Mouse (Mus musculus): Measurements from ENCODE around the gene Amy2a3.
"Not testable (repeated sequence)": the region's sequence is repeated elsewhere in the genome, so short reads cannot be mapped to it uniquely, and the experiment has no call there.

Gene Amy2a3

DNA sequence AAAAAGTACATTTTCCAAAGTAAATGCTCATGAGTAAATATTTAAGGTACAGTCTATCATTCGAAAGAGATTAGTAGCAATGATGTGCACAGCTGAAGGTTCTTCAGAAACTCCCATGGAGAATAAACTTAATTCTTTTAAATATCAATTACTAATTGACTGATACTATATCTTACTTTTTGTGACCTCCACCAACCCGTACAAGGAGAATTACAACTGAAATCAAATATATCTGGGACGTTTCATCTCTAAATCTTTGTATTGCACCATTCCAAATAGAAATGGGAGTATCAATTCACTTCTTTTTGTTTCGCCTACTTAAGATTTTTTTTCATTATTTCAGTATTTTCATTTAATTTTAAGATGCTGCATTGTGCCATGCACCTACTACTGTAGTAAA lies at the start of gene Amy2a3:
TSS of gene Amy2a3 (minus strand) at position 101 of the 400 bp plus-strand sequence.
- not testable (repeated sequence) for DNase-seq

DNA sequence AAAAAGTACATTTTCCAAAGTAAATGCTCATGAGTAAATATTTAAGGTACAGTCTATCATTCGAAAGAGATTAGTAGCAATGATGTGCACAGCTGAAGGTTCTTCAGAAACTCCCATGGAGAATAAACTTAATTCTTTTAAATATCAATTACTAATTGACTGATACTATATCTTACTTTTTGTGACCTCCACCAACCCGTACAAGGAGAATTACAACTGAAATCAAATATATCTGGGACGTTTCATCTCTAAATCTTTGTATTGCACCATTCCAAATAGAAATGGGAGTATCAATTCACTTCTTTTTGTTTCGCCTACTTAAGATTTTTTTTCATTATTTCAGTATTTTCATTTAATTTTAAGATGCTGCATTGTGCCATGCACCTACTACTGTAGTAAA lies 32.7 kb upstream of the Amy2a3 start, which contains the start of gene Amy2a2:
TSS of gene Amy2a2 (minus strand) at position 101 of the 400 bp plus-strand sequence.
- DNase-seq, result not testable (repeated sequence)

DNA sequence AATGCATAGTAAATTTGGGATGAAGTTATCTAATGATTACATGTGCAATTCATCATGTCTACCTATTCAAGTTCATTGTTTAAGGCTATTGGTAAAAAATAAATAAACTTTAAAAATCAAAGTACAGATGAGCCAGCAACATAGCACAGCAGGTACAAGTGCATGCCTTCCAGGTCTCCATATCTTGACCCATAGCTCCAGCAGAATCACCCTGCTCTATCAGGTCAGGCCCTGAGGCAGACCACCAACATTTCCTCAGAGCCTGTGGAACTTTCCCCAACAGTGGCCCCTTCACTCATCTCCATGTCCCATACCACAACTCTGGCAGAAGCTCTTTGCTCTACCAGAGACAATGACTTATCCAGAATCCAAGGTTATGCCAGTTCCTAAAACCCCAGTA lies 21.6 kb upstream of the Amy2a3 start:
- not testable (repeated sequence) for DNase-seq

GRCm38 (mm10) chr3:113312937-113313336 lies 10.9 kb downstream of the Amy2a3 start:
- DNase-seq, result not testable (repeated sequence)

DNA sequence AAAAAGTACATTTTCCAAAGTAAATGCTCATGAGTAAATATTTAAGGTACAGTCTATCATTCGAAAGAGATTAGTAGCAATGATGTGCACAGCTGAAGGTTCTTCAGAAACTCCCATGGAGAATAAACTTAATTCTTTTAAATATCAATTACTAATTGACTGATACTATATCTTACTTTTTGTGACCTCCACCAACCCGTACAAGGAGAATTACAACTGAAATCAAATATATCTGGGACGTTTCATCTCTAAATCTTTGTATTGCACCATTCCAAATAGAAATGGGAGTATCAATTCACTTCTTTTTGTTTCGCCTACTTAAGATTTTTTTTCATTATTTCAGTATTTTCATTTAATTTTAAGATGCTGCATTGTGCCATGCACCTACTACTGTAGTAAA lies 32.5 kb downstream of the Amy2a3 start, which contains the start of gene Amy2a4:
TSS of gene Amy2a4 (minus strand) at position 101 of the 400 bp plus-strand sequence.
- DNase-seq, result not testable (repeated sequence)

DNA sequence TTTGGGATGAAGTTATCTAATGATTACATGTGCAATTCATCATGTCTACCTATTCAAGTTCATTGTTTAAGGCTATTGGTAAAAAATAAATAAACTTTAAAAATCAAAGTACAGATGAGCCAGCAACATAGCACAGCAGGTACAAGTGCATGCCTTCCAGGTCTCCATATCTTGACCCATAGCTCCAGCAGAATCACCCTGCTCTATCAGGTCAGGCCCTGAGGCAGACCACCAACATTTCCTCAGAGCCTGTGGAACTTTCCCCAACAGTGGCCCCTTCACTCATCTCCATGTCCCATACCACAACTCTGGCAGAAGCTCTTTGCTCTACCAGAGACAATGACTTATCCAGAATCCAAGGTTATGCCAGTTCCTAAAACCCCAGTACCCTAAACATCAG lies 43.6 kb downstream of the Amy2a3 start:
- not testable (repeated sequence) for DNase-seq

DNA sequence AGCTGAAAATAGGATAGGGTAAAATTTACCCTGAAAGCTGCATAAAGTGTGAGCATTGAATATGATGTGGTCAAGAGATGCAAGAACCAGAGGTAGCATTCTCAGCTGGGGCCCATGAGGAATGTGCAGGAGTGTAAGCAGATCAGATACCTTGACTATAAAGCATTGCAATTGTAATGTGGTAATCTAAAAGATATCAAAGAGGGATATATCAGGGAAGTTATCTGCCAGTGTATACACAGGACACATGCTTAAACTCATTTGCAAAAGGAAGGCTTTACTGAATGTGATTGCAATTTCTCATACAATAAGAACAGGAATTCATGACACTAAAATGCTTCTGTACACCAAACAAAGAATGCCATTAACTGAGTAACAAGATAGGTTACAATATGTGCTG lies 44.3 kb downstream of the Amy2a3 start:
- not testable (repeated sequence) for DNase-seq

Measured in cerebellum, adult 18-20 months (tissue).